Mouse (Mus musculus): ENCODE measurements around the gene Hist1h3d.
"Not testable (repeated sequence)": the region's sequence is repeated elsewhere in the genome, so short reads cannot be mapped to it uniquely, and the experiment has no call there.

The Hist1h3d gene

DNA sequence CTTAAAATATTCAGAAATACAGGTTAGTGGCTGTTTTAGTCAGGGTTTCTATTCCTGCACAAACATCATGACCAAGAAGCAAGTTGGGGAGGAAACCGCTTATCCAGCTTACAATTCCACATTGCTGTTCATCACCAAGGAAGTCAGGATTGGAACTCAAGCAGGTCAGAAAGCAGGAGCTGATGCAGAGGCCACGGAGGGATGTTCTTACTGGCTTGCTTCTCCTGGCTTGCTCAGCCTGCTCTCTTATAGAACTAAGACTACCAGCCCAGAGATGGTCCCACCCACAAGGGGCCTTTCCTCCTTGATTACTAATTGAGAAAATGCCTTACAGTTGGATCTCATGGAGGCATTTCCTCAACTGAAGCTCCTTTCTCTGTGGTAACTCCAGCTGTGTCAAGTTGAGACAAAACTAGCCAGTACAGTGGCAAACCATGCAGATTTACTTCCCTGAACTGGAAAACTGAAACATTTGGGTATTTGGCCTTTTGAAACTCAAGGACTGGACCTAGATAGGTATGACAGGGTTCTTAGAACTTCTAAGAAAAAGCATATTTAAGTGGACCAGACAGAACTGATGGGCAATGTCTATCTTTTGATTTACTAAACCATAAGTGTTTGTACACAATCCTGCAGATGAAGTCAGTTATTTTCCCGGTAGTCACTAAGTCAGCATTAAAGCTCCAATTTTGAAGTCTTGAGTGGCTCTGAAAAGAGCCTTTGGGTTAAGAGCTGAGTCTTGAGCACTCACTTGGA, 33.2 kb upstream of the Hist1h3d start:
- DNase-seq = not testable (repeated sequence)

GRCm38 (mm10) chr13:23542999-23543607, 32.5 kb upstream of the Hist1h3d start, which contains the start of gene Hist1h2bh:
Gene Hist1h2bh (minus strand): TSS chr13:23543392.
- DNase-seq = peak; percentile 74 to 84

- DNase-seq = peak; percentile 62 to 70
Observed at GRCm38 (mm10) chr13:23543965-23544786, 31.4 kb upstream of the Hist1h3d start, which contains the start of gene Hist1h3f. Gene Hist1h3f (plus strand): TSS chr13:23544052.

GRCm38 (mm10) chr13:23544787-23545120, 30.8 kb upstream of the Hist1h3d start:
- DNase-seq = not testable (repeated sequence)

GRCm38 (mm10) chr13:23546694-23547093, 28.9 kb upstream of the Hist1h3d start:
- no peak for DNase-seq

DNA sequence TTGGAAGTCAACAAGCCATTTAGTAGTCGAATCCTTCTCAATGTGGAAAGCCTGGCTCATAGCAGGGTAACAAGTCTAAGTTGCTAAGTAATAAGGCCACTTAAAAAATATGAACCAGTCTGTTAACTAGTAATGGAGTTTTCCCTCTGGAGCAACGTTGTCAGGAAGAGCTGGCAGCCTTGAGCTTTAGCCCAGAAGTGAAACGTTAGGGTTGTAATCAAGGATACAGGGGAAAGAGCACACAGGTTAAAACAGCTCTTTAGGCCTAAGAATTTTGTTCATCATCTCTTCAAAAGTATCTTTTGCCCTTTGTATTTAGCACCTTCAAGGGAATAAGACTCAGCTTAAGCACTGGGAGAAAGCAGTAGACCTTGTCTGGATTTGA, 24.8 kb upstream of the Hist1h3d start:
- DNase-seq = no peak

GRCm38 (mm10) chr13:23551146-23551834, 24.3 kb upstream of the Hist1h3d start, which contains the start of gene Hist1h4f:
Gene Hist1h4f (minus strand): TSS chr13:23551648.
- DNase-seq = peak; percentile 81 to 90

GRCm38 (mm10) chr13:23551931-23552914, 23.3 kb upstream of the Hist1h3d start:
- DNase-seq = no peak

DNA sequence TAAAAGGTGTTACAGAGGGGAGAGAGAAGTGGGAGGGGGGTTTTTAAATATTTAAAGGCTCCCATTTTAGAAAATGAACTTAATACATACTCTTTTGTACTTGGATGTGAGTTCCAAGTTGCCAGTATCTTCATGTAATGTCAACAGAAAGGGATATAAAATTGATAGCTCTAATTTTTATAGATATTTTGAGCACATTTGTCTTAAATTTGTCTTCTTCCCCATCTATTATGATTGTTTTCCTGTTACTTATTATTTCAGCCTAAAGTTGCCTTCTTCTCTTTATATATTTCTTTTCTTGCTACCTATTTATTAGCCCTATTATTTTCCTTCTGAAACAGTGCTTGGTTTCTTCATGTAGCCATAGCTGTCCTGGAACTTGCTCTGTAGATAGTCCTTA, 22.6 kb upstream of the Hist1h3d start, which contains the start of gene Hist1h1d:
TSS of gene Hist1h1d (plus strand) at position 301 of the 400 bp plus-strand sequence.
- DNase-seq = no peak

- DNase-seq = no peak
Observed at GRCm38 (mm10) chr13:23554393-23554792, 21.2 kb upstream of the Hist1h3d start.

GRCm38 (mm10) chr13:23554925-23555838, 20.4 kb upstream of the Hist1h3d start:
- DNase-seq = peak; percentile 64 to 70

DNA sequence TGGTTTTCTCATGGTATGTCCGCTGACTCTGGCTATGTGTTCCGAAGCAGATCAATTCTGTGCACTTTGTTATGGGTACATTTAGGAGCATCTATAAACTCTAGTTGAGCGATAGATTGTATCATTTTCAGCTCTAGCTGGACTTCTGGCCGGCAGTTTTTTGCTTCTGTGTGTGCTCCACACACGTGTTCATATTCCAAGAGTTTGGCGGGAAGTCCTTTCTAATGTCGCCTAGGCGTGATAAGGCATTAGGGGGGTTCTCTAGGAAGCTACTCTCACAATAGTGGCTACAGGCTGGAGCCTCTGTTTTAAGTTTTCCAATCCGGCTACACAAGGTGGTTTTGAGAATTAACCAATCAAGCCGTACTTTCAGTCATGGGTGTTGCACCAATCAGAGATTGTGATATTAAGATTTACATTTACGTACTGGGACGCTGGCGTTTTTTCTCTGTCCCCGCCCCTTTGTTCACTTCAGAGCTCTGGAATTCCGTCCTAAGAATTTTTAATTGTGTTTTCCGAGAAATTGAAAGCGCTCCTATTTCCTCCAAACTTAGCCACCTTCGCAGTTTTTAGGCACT, 19.6 kb upstream of the Hist1h3d start:
- peak; percentile 51 to 81 for DNase-seq

DNA sequence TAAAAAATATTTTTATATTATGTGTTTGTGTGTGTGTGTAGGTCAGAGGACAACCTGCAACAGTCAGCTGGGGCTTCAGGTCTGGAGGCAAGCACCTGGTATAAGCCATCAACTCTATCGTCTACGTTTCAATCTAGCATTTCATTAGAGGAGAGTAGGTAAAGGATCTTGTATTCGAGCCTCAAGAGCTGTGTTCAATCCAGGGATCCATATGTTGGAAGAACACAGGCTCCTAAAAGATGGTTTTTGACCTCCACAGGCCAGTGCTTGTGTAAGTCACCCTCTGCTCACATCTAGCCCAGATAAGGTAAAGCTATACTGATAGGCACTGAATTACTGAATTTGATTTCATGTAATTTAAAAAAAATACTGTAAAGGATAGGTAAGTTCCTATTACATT, 18.7 kb upstream of the Hist1h3d start:
- no peak for DNase-seq

- DNase-seq = not testable (repeated sequence)
Observed at GRCm38 (mm10) chr13:23560699-23561098, 14.9 kb upstream of the Hist1h3d start.

DNA sequence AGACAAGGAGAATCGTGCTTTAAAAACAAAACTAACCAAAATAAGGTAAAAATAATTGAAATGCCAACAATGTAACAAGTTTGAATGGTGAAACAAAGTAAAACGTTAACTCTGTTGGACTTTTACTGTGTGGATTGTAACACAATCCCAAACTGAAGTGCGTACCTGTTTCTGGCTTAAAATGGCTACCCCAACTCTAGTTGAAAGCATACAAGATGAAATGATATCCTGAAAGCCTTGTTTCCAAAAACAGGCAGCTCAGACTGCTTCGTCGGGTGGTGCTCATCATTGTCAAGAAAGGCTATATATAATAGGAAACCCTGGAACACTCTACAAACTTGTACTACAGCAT, 14.1 kb upstream of the Hist1h3d start:
- DNase-seq = not testable (repeated sequence)

DNA sequence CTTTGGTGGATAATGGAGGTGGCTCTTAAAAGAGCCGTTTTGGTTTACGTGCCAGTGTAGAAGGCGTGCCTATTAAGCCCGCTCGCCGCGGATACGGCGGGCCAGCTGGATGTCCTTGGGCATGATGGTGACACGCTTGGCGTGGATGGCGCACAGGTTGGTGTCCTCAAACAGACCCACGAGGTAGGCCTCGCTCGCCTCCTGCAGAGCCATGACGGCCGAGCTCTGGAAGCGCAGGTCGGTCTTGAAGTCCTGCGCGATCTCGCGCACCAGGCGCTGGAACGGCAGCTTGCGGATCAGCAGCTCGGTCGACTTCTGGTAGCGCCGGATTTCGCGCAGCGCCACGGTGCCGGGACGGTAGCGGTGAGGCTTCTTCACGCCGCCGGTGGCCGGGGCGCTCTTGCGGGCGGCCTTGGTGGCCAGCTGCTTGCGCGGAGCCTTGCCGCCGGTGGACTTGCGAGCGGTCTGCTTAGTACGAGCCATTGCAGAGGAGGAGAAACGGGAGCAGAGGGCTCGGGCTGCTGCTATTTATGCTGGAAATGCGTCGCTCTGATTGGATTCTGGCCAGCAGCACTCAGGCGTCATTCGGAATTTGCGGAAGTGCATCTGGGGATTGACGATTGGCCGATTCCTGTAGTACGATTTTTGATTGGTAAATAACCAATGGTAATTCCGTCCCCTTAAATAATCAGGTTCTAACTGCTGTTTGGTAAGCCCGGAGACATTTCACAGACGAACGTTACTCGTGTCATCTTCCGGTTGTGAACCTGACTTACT, 13.5 kb upstream of the Hist1h3d start, which contains the start of gene Hist1h3e:
TSS of gene Hist1h3e (minus strand) at position 487 of the 777 bp plus-strand sequence.
- peak; percentile 92 to 94 for DNase-seq

DNA sequence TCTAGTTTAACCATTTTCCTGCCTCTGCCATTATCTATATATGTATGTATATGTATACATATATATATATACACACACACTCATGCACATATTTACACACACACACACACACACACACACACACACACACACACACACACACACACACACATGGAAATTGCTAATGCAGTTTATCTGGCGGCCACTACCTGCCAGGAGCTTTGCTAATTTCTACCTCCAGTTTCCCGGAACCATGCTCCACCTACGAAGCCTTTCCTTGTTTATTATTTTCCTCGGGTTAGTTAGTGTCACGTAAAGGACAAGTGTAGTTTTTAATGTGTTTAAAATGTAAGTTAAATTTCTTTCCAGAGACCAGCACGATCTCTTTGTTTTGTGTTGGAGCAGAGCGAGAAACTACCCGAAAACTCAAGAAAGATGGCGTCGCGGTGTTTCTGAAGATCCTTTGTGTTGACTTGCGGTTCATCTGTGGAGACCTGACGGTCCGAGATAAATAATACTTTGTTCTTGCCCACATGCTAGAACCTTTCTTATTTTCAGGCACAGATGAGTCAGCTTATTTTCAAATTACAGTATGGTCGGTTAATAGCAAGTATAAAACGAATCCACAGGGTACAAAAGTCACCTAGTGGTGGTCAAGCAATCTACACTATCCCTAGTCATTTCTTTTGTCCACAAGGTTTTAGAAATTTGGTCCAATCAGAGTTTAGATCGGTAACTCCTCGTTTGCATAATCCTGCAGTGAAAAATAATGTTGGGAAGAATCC, 12.7 kb upstream of the Hist1h3d start:
- no peak for DNase-seq

- no peak for DNase-seq
Observed at GRCm38 (mm10) chr13:23564482-23564881, 11.1 kb upstream of the Hist1h3d start.
